Mouse (Mus musculus): ENCODE measurements around the gene 4921504E06Rik.

Gene 4921504E06Rik

GRCm38 (mm10) chr2:19505744-19506143 lies 48.0 kb downstream of the 4921504E06Rik start:
- DNase-seq (ENCODE audit: low spot score), result no peak

- no peak for DNase-seq (ENCODE audit: low spot score)
Observed at GRCm38 (mm10) chr2:19490262-19490661, 63.5 kb downstream of the 4921504E06Rik start.

- no peak for DNase-seq (ENCODE audit: low spot score)
Observed at GRCm38 (mm10) chr2:19461940-19462339, 91.8 kb downstream of the 4921504E06Rik start.

- DNase-seq (ENCODE audit: low spot score), result no peak
Observed at GRCm38 (mm10) chr2:19458785-19459184, 94.9 kb downstream of the 4921504E06Rik start.

GRCm38 (mm10) chr2:19455857-19456482 lies 97.7 kb downstream of the 4921504E06Rik start:
- DNase-seq (ENCODE audit: low spot score), result no peak

GRCm38 (mm10) chr2:19455228-19455627 lies 98.5 kb downstream of the 4921504E06Rik start:
- no peak for DNase-seq (ENCODE audit: low spot score)

GRCm38 (mm10) chr2:19452531-19453055 lies 101.1 kb downstream of the 4921504E06Rik start:
- no peak for DNase-seq (ENCODE audit: low spot score)

GRCm38 (mm10) chr2:19449308-19449707 lies 104.4 kb downstream of the 4921504E06Rik start:
- no peak for DNase-seq (ENCODE audit: low spot score)

- DNase-seq (ENCODE audit: low spot score), result no peak
Observed at GRCm38 (mm10) chr2:19448042-19448700, 105.5 kb downstream of the 4921504E06Rik start.

- no peak for DNase-seq (ENCODE audit: low spot score)
Observed at GRCm38 (mm10) chr2:19446746-19447145, 107.0 kb downstream of the 4921504E06Rik start.

- no peak for DNase-seq (ENCODE audit: low spot score)
Observed at GRCm38 (mm10) chr2:19445871-19446501, 107.7 kb downstream of the 4921504E06Rik start.

- no peak for DNase-seq (ENCODE audit: low spot score)
Observed at GRCm38 (mm10) chr2:19444931-19445831, 108.5 kb downstream of the 4921504E06Rik start, which contains the start of gene Ptf1a. TSS of gene Ptf1a (plus strand) at chr2:19445663.

GRCm38 (mm10) chr2:19444346-19444745 lies 109.4 kb downstream of the 4921504E06Rik start:
- DNase-seq (ENCODE audit: low spot score), result no peak

GRCm38 (mm10) chr2:19431614-19432323 lies 121.9 kb downstream of the 4921504E06Rik start:
- no peak for DNase-seq (ENCODE audit: low spot score)

GRCm38 (mm10) chr2:19431186-19431585 lies 122.5 kb downstream of the 4921504E06Rik start:
- no peak for DNase-seq (ENCODE audit: low spot score)

- no peak for DNase-seq (ENCODE audit: low spot score)
Observed at GRCm38 (mm10) chr2:19430746-19431145, 123.0 kb downstream of the 4921504E06Rik start.

- no peak for DNase-seq (ENCODE audit: low spot score)
Observed at GRCm38 (mm10) chr2:19429691-19430690, 123.7 kb downstream of the 4921504E06Rik start.

- DNase-seq (ENCODE audit: low spot score), result no peak
Observed at GRCm38 (mm10) chr2:19429031-19429430, 124.7 kb downstream of the 4921504E06Rik start.

- DNase-seq (ENCODE audit: low spot score), result no peak
Observed at GRCm38 (mm10) chr2:19423086-19423485, 130.6 kb downstream of the 4921504E06Rik start.

- no peak for DNase-seq (ENCODE audit: low spot score)
Observed at GRCm38 (mm10) chr2:19422226-19422625, 131.5 kb downstream of the 4921504E06Rik start.

All from lung, postnatal 25 days (tissue).